Mouse (Mus musculus): ENCODE data around the gene Ppp1r1b. TPM values are rescaled to one million over a fixed set of nuclear protein-coding genes. Genes with fewer than 3 reads are reported as not detected.

Ppp1r1b gene
- total RNA-seq, 2 experiments from 2014 or later: 4.6 to 7.0 TPM

DNA sequence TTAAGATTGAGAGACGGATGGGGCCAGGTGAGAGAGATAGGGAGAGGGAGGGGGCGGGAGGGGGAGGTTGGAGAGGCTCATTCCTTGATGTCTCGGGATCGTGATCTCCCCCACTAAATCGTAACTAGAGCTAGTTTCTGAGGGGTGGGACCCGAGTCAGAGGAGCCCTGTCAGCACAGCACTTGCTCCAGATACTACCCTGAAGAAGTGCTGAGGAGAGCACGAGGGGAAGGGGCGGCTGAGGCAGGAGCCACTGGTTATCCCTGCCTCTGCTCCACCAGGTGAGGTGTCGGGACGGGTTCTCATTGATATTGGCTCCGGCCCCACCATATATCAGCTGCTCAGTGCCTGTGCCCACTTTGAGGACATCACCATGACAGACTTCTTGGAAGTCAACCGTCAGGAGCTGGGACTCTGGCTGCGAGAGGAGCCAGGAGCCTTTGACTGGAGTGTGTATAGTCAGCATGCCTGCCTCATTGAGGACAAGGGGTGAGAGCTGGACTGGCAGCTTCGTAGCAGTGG, 38.9 kb downstream of the Ppp1r1b start:
- intact Hi-C loops (cut with DNase I): no loop called here
- DNase-seq: no peak

DNA sequence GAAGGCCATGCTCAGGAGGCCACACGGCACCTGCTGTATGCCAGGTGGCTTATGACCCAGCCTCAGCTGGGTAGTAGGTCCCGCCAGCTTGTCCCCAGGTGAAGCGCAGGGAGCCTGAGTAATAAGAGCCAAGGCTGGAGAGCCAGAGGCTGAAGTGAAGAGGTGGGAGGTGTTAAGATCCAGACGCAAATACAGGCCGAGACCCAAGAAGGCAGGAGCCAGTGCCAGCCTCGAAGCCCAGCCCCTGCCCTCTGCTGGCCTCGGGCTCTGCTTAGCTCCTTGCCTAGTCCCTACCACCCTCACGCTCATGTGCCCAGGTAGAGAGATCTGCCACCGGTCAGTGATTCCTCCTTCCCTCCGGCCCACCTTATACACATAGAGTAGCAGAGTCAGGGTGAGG, 40.1 kb downstream of the Ppp1r1b start:
- intact Hi-C loops (cut with DNase I): no loop called here
- DNase-seq: no peak

DNA sequence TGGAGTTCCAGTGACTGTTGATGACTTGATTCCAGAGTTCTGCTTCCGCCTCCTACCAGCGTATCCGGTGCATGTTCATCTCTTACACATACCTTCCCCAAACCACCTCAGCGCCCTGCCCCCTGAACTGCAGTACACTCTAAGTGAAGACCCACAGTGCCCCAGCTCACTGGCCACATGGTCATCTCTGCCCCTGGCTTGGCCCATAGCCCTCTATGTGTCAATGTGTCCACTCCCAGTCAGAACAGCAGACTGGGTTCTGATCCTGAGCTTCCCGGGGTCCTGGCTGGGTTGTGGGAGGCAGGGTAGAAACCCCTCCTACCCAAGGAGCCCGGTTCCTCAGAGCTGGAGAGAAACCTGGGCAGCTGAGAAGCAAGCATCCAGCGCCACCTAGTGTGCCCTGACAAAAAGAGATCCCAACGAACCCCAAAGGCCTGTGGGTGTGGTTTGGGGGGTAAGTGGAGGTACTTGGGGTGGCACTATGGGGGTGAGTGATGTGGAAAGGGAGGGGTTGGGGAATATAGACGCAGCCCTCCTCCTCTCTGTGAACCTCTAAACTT, 41.1 kb downstream of the Ppp1r1b start:
- DNase-seq: peak in 1 of 2 experiments; percentile 53
- intact Hi-C loops (cut with DNase I): loop anchor here (1.0 kb wide), 2 partner anchors 47 to 124 kb away; no protein-coding TSS in a partner anchor

DNA sequence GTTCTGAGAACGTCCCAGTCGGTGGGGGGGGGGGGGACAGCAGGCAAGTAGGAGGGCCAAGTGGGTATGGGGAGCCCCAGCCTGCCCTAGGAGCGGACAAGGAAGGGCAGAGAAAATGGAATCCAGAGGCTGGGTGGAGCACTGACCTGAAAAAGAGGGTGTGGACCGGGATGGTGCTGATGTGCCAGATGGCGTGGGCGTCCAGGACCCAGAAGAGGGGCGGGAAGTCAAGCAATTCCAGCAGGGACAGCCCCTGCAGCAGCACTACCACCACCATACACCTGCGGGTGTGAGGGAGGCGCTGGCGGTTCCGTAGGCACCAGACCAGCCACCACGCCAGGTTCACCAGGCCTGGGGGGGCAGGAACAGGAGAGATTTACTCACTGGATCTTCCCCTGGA, 41.9 kb downstream of the Ppp1r1b start:
- intact Hi-C loops (cut with DNase I): no loop called here
- DNase-seq: no peak

DNA sequence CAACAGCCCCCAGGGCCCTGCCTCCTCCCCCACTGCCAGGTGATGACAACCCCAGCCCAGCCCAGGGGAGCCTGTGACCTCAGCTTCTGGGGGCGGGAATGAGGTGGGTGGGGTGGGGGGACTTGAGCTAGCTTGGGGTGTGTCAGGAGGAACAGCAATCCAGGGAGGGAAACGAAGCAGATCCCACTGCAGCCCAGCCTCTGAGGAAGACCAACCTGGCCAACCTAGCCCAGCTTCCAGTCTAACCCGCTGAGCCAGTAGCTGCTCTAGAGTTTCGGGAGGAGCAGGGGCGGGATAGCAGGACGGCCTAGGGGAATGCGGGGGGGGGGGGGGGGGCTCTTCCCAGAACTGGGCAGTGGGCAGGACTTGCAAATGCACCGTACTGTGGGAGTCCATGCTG, 43.8 kb downstream of the Ppp1r1b start:
- DNase-seq: no peak
- intact Hi-C loops (cut with DNase I): no loop called here

DNA sequence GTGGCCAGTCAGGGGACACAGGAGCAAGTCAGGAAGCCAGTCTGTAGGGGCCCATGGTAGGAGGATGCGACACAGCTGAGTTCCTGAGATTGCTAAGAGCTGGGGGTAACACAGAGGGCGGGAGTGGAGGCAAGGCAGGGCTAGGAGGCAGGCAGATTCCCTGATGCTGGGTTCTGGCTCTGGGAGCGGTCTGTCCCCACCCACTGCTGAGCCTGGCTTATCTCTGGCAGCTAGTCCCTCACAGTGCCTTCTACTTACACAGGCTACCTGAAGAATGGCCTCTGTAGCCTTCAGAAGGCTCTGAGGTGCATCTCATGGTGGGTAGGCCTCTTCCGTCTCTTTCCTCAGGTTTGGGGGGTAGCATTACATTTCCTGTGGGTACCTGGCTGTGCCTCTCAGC, 44.4 kb downstream of the Ppp1r1b start:
- intact Hi-C loops (cut with DNase I): no loop called here
- no peak for DNase-seq

DNA sequence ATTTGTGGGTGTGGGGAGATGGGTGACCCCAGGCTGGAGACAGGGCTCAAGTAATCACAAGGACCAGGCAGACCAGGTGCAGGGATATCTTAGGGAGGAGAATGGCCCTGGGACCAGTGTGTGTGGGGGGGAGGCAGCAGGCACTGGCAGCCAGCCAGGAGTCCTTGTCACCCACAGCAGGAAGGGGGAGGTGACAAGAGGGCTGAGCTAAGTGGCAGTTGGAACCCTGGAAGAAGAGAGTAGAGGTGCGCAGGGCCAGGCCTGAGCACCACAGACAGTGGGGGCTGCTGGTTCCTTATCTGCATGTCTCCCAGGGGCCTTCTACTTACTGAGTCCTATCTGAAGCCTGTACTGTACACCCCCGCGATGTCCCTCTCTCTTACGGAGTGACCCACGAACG, 45.1 kb downstream of the Ppp1r1b start:
- DNase-seq: peak in 1 of 2 experiments; percentile 48
- intact Hi-C loops (cut with DNase I): no loop called here

DNA sequence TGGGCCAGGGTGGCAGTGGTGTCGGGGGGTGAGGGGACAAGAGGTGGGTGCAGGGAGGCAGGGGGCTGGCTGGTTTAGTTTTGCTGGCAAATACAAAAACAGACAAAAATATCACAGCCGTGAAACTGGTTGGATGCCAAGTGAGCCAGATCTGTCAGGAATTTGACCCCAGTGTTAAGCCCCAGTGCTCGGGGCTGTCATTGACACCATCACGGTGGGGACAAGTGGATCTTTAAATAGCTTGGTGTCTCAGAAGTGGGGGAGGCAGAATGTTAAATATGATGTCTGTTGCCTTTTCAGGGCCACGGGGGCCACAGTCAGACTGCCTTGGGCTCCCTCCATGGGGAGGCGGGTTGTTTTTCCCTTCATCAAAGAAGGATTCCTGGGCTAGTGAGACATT, 46.1 kb downstream of the Ppp1r1b start:
- no peak for DNase-seq
- intact Hi-C loops (cut with DNase I): no loop called here

DNA sequence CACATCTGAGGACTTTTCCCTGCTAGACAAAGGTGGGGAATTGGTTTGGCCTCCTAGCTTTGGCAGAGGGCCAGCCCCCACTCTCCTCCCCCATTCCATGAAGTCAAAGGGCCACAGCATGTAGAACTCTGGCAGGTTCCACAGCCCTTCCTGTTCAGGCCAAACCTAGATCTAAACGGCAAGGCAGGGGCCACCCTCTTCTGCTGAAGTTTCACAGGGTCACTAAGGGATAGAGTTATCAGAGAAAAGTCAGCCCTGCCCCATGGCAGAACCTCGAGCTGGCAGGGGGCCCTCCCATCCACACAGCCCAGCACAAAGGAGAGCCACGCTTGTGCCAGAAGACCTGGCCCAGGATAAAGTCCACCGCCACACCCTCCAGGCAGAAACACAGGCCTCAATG, 46.8 kb downstream of the Ppp1r1b start:
- intact Hi-C loops (cut with DNase I): no loop called here
- peak in 1 of 2 experiments; percentile 57 for DNase-seq

DNA sequence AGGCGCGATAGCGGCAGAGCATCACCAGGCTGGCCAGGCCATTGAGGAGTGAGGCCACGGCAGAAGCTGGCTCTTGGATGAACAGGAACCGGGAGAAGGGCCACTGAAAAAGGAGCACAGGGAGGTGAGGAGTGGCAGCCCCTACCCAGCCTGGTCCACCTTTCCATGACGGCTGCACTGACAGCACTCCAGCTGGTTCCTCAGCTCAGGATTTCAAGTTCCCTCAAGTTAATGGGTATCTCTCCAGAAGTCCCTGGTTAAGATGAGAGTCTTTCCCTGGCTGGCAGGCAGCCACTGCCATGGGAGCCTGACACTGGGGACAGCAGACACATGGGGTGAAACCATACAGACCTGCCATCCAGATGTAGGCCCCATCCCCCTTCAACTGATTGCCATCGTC, 49.7 kb downstream of the Ppp1r1b start:
- intact Hi-C loops (cut with DNase I): no loop called here

DNA sequence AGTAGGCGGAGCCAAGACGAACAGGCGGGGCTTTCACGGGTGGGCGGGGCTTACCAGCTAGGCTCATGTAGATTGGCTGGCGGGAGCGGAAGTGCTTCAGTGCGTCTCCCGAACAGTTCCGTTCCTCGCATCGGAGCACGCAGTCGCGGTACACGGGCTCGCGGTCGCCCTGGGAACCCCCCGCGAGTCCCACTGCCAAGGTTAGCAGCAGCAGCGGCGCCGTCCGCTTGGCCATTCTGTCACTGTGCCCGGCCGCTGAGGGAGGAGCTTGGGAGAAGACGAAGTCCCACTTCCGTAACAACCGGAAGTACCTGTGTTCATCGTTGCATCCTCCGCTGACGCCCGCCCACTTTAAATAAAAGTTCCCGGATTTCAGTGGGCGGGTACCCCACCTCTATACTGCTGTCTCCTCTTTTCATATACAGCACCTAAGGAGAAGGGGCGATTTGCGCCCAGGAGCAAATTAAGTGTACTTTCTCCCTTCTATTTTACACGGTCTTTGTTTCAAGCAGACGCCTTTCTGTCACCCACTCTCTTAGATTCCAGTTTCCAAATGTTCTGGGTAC, 52.0 kb downstream of the Ppp1r1b start, which contains the start of gene Pgap3:
Gene Pgap3, minus strand, starts transcription at position 330 of the 566 bp plus-strand sequence.
- intact Hi-C loops (cut with DNase I): loop anchor here (5.0 kb wide), 1 partner anchor 37 kb away; the partner anchor contains the start of gene Mien1
- peak; percentile 81 to 90 for DNase-seq

More for the DNA sequence above, 49.7 kb downstream of the Ppp1r1b start:
- no peak for DNase-seq

DNA sequence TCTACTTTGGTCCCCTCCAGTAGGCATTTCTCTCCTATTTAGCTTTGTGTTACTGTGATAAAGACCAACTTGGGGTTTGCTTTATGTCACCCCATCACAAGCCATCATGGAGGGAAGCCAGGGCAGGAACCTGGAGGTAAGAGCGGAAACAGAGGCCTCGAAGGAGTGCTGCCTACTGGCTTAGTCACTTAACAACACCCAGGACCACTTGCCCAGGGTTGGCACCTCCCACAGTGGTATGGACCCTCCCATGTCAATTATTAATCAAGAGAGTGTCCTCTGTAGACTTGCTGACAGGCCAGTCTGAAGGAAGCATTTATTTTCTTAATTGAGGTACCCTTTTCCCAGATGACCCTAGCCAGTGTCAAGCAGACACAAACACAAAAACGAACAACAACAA, 52.6 kb downstream of the Ppp1r1b start:
- intact Hi-C loops (cut with DNase I): loop anchor here (5.0 kb wide), 1 partner anchor 36 kb away; the partner anchor contains the start of gene Mien1
- DNase-seq: no peak

DNA sequence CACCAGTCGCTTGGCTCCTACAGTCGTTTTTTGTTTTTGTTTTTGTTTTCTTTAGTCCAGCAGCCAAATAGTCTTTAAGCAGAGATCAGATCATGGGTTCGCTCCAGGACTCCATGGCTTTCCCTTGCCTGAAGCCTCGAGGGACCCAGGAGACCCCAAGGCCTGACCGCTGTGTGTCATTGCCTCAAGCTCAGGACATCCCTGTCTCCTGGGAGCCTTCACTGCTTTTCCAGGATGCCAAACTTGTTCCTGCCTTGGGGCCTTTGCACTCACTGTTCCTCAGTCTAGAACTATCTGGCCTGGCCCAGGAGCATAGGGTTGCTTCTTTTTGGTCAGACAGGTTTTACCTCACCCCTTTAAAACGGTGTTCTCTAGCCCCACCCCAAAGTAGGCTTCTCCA, 58.4 kb downstream of the Ppp1r1b start:
- intact Hi-C loops (cut with DNase I): no loop called here
- DNase-seq: no peak

Other genes with a start within 250 kb of the Ppp1r1b start
- gene Fbxl20, start 198.0 kb upstream of the Ppp1r1b start, total RNA-seq (2021): 10 to 100 TPM; 20.3 to 27.1 TPM
- gene Med1, start 155.1 kb upstream of the Ppp1r1b start, total RNA-seq (2021): 10 to 100 TPM; 38.0 to 40.6 TPM
- 10 to 100 TPM; 22.5 to 25.2 TPM for gene Cdk12, start 145.3 kb upstream of the Ppp1r1b start, total RNA-seq (2021)
- gene Neurod2, start 18.8 kb upstream of the Ppp1r1b start, total RNA-seq (2021): not detected
- 10 to 100 TPM; 21.5 to 26.8 TPM for gene Stard3, start 10.0 kb downstream of the Ppp1r1b start, total RNA-seq (2021)
- gene Tcap, start 35.4 kb downstream of the Ppp1r1b start, total RNA-seq (2021): 1,000 to 10,000 TPM; 1,783 to 3,188 TPM
- gene Pnmt, start 38.0 kb downstream of the Ppp1r1b start, total RNA-seq (2021): 1 to 10 TPM in 1 of 2 experiments, under 1 TPM in 1; 0.76 to 1.6 TPM
- 1 to 10 TPM; 8.5 to 9.2 TPM for gene Pgap3, start 52.1 kb downstream of the Ppp1r1b start, total RNA-seq (2021)
- 10 to 100 TPM in 1 of 2 experiments, 1 to 10 TPM in 1; 7.2 to 10.6 TPM for gene Erbb2, start 64.1 kb downstream of the Ppp1r1b start, total RNA-seq (2021)
- 10 to 100 TPM; 53.0 to 66.2 TPM for gene Mien1, start 90.6 kb downstream of the Ppp1r1b start, total RNA-seq (2021)
- gene Grb7, start 98.0 kb downstream of the Ppp1r1b start, total RNA-seq (2021): under 1 TPM; 0.14 to 0.31 TPM
- gene Ikzf3, start 197.6 kb downstream of the Ppp1r1b start, total RNA-seq (2021): under 1 TPM; 0.44 to 0.84 TPM
- gene Zpbp2, start 202.7 kb downstream of the Ppp1r1b start, total RNA-seq (2021): not detected
- gene Ormdl3, start 239.0 kb downstream of the Ppp1r1b start, total RNA-seq (2021): 10 to 100 TPM; 39.3 to 40.4 TPM
- not detected for gene Lrrc3c, start 249.9 kb downstream of the Ppp1r1b start, total RNA-seq (2021)

All from heart, postnatal 36 days (tissue).